Comparison of ENCODE assay signal across 17 mouse cellular contexts in the genomic region with DNA sequence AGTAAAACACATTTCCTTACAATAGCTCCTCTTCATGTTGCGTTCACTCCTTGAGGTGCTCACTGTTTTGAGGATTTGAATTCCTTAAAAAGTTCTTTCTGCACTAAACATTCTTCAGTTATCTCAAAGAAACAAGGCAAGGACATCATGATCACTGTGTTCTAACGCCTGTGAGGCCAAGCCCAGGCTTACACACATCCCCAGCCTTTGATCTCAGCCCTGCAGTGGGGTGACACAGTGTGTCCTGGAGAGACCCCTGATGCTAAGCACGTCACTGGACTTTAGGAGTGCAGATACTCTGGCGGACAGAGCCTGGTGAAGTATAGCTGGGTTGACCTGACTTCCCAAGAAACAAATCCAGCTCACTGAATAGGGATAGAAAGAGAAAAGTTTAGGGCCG.
"Had no signal": no experiment of that assay in that cellular context is flagged by ENCODE, and none has a peak within 500 bp of the region (broad histone marks: within the 10 kb centered on the region; RNA-seq: fewer than 3 reads in every experiment).

No protein-coding gene starts in this region.

- H3K27me3 ChIP-seq: neural tube, embryonic 12.5 days; neural tube, embryonic 13.5 days; neural tube, embryonic 15.5 days; stomach, embryonic 15.5 days had no signal

- H3K4me3 ChIP-seq: neural tube, embryonic 12.5 days; neural tube, embryonic 13.5 days; neural tube, embryonic 15.5 days; stomach, embryonic 15.5 days had no signal

- DNase-seq: retina, postnatal 1 day; right cerebral cortex, adult 18-20 months; right cerebral cortex, postnatal 14 days; right cerebral cortex, postnatal 25 days; right cerebral cortex, postnatal 4 days; spleen, adult 18-20 months; thymus, adult 18-20 months; thymus, adult 2 months; thymus, postnatal 14 days; thymus, postnatal 25 days; thymus, postnatal 36 days; thymus, postnatal 4 days had no signal

- H3K36me3 ChIP-seq: neural tube, embryonic 12.5 days; neural tube, embryonic 13.5 days; neural tube, embryonic 15.5 days; stomach, embryonic 15.5 days had no signal

- H3K27ac ChIP-seq: neural tube, embryonic 12.5 days; neural tube, embryonic 13.5 days; neural tube, embryonic 15.5 days; stomach, embryonic 15.5 days; stomach, postnatal 0 days had no signal

- H3K9me3 ChIP-seq: neural tube, embryonic 12.5 days; neural tube, embryonic 13.5 days; neural tube, embryonic 15.5 days; stomach, embryonic 15.5 days had no signal

- H3K4me1 ChIP-seq: neural tube, embryonic 12.5 days; neural tube, embryonic 13.5 days; neural tube, embryonic 15.5 days; stomach, embryonic 15.5 days had no signal
